Mouse (Mus musculus) kidney, adult 11 months (tissue): ENCODE data around the gene Cpa1.

Experiments
- DNase-seq: peaks from one replicate; pipeline ENCODE4 v3.0.0; 2022

The Cpa1 gene

DNA sequence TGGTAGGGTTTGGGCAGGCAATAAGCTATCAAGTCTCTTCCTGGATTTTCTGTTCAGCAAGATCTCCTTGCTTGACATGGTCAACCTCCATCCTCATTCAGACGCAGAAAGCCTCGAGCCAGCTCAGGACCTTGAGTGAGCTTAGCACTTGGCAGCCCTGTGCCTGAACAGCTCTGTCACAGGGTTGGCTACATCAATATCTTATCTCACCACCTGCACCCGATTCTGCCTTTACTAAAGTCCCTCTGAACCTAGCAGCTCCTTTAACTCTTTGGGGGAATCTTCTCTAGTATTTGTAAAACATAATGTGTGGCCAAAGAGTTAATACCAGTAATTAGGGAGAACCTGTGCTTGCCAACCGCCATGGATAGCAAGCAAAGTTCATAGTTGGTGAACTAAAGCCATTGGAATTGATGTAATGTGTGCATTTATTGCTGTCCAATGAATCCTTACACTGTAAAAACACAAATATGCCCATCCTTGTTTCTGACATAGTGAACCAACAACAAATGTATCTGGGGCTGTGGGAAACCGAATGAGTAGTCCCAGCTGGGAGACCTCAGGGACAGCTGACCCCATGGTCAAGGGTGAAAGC is at the start of gene Cpa1:
Gene Cpa1, plus strand, starts transcription at position 545 of the 595 bp plus-strand sequence.
- no peak for DNase-seq

DNA sequence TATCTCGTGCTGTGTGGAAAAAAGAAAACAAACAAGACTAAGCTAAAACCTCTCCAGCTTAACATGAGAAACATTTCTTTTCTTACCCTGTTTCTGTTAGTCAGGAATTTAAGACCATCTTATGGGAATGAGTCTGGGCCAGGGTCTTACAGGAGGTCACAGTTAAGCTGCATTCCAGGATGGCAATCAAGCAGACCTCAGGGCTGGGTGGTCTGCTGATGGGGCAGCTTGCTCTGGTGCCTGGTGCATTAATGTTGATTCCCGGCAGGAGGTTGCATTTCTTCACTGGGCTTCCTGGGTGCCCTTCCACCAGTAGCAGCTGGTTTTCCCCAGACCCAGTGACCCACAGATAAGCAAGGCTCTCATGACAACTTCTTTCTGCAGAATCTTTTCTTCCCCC is 49.2 kb upstream of the Cpa1 start:
- no peak for DNase-seq

DNA sequence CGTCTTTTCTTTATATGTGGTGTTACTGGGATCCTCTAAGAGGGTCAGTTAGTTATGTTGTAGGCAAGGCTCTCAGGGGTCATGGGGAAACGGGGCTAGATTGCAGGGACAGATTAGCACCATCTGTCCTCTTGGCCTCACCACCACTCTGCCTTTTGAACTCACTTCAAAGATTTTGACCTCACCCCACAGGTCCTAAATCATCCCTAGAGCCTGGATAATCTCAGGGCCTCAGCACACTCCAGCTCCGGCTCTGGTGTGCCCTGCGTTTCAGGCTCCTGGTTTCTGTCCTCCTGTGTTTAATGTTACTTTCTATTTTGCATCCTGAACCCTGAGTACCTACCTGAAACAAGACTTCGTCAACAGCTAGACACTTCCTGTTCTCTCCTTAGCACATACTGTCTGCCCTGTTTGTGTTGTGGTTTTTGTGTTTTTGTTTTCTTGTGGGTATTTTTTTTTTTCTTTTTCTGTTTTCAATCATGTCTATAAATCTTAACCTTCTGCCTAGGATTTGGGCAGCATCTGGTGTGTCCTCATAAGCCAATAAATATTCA is 47.1 kb upstream of the Cpa1 start:
- no peak for DNase-seq

DNA sequence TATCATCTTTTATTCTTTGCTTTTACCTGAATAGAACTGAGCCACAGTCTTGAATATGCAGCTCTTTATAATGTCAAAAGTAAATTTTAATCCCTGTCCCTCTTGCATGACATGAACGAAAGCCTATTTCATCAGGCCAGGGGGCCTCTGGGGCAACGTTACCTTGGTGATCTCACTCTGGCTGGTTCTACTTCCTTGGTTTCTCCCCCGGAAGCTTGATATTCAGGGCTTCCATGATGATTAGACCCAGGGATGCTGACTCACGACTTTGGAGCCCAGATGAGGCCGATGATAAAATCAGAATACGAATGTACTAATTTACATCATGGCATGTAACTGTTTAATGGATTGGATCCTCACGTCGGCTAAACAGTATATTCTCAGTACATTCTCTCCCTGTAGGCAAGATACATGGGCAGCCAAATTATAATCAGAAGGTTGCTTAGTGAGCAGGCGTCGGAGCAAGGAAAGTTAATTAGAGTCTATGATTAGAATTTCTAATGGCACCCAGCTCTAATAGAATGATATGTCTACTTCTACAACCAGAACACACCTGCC is 46.5 kb upstream of the Cpa1 start:
- DNase-seq, result no peak

DNA sequence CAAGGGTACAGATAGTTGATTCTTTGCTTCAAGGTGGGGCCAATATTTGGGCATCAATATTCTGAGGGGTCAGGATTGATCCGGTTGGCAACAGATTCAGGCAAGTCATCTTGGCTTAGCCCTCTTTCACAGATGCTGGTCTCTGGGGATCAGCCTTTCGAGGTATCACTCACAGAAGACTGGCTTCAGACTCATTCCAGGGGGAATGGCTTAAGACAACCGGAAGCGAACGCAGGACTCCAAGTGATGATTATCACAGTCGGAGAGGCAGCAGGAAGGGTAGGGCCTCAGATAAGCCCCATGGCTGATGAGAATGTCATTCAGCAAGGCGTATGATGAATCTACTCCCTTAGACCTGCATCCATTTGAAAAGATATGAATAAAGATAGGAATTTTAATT is 44.7 kb upstream of the Cpa1 start:
- no peak for DNase-seq

DNA sequence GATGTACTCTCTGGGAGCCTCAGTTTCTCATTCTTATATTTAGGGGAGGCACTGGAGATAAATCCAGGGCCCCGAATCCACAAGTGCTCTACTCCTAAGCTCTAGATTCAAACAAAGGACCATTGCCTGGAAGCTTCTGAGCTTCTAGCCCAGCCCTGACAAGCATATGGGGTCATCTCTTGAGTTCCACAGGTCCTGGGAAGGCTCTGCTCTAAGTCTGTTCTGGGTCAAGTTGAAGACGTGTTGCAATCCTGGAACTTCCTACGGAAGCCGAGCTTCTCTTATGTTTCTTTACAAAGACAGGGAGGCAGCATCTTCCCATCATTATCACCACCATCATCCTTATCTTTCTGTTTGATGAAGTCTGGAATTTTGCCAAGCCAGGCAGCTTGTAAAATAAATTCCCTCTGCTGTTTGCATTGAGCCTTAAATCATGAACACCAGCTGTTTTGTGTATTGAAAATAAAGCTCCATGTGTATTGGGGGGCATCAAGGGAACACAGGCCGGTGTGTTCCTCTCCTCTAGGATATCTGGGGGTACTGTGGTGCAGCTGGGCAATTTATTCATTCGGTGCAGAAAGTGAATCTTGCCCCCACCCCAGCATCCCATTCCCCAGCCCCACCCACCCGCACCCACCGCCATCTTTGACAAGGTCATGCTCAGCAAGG is 42.7 kb upstream of the Cpa1 start:
- DNase-seq, result no peak

DNA sequence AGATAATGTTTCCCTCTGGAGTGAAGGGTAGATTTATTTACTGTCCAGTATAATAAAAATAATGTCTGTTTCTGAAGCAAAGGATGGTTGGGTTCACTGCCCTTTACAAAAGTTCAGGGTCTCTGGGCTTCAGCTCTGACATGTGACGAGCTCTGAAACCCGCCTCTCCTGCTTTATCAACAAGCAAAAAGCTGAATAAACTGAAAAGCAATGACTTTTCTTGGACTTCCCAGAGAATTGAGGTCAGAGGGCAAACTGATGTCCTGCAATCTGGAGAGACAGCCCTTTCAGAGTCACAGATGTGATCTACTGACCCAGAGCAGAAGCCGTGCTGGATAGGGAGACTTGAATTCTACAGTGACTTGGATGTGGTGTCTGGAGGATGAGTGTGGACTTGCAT is 39.0 kb upstream of the Cpa1 start:
- DNase-seq, result peak; percentile 6

DNA sequence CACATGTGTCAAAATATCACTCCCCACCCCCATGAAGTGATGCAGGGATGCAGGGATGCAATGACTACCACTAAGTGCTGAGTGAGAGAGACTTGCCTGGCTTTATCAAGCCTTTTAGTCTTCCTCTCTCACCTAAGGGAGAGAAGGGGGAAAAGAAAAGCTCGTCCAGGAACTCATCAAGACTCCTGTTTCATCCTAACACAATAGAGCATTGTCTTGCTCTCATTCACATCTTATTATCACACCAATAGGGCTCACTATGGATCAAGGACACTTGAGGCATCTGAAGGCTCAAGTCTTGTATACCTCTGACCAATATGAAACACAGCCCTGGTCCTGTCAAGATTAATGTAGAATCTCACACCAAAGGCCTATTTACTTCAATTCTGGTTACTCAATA is 38.0 kb upstream of the Cpa1 start:
- DNase-seq, result no peak

DNA sequence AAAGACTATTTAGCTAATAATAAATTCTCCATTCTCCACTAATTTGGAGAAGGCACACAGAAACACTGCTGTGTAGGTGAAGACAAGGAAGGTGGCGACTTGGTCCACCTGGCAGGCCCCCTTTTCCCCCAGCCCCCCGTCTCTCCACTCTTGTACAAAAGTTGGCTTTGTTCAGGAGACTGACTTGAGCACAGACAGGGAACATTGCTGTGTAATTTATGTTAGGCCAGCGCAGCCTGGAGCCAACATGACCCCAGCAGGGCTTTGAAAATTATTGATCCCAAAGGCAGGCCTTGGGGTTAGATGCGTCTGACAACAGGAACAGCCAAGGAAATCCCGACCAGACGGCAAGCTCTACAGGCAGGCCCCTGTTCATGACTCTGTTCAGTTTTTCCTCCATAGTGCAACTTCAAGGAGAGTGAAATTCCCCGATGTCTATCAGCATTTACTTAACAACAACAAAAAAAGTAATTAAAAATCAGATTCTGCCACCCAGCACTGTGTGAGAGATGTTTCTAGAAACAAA is 34.6 kb upstream of the Cpa1 start:
- DNase-seq, result no peak

DNA sequence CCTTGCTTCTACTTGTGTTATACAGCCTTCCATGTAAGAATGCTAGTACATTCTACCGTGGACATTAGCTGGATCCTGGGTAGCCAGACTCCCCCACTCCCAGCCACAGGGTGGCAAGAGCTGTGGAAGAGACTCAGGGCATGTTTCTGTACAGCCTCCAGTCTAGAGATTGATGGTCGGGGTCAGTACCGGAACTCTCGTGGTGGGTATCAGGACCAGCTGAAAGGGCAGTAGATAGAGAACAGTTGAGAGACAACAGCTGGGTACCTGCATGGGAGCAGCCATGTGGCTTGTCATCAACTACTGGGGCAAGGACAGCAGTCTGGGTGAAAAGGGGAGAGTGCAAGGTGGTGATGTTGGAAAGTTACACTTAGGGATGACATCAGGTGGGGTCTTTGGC is 33.9 kb upstream of the Cpa1 start:
- DNase-seq, result no peak

DNA sequence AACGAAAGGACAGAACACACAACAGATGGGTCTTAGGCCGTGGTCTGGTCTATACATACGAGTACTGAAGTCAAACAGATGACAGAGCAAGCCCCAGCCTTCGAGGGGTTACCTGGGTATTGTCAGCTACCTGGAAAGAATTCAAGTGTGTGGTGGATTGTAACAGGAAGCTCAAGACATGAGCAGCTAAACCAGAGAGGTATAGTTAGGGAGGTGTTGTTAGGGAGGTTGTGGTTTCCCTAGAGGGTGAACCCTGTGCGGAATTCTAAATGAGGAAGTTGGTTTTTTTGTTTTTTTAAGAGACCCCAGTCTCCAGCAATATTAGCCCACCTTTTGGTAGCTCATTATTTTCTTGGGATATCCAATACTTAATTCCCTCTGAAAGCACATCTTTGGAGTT is 33.3 kb upstream of the Cpa1 start:
- DNase-seq, result no peak

DNA sequence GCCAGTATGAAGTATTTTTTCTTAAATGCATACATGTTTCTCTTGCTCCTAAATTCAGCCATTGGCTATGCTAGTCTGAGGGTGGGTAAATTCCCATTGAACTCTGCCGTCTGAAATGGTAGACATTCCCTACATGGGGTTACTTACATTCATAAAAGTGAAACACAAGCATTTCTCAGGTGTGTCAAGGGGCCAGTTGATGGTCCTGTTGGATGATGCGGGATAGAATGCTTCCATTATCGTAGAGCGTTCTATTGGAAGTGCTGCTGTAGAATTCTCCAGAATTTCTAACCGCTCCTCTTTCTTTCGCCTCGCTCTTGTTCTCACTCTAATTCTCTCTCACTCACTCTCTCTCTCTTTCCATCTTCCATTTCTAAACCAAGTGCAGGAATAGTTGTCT is 28.3 kb upstream of the Cpa1 start, which contains the start of gene Cpa5:
Gene Cpa5, plus strand, starts transcription at position 301 of the 400 bp plus-strand sequence.
- DNase-seq, result no peak

DNA sequence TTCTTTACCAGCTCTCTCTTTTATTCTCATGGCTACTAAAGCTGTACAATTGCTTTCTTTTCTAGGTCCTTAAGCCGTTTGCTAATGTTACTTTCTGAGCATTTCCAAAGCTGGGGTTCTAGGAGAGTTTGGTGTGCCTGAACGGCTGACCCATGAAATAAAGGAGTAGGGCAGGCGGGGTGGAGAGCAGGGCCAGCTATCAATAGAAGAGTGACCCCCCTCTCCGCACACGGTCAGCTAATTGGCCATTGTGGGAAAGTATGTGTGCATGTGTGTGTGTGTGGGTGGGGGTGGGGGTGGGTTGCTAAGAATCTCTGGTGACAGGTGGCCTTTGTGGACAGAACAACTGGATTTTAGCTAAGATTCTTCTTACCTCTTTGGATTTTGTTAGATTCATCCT is 27.8 kb upstream of the Cpa1 start:
- no peak for DNase-seq

DNA sequence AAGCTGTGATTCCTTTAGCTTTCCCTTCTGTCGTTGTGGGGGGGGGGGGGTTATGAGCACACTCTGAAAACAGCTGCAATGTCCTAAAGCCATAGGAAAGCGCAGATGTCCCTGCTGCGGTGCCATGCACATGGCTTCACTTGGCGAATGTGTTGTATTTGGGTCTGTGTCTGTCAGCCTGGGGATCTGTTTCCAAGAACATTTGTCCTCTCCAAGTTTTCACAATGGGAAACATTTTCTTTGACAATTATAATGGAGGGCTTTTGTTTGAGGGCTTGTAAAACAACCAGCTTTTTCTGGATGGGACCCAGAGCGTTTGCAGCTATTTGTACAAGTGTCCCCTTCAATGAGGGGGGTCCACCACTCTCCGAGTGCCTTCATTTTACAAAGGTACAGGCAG is 24.8 kb upstream of the Cpa1 start:
- DNase-seq, result no peak

DNA sequence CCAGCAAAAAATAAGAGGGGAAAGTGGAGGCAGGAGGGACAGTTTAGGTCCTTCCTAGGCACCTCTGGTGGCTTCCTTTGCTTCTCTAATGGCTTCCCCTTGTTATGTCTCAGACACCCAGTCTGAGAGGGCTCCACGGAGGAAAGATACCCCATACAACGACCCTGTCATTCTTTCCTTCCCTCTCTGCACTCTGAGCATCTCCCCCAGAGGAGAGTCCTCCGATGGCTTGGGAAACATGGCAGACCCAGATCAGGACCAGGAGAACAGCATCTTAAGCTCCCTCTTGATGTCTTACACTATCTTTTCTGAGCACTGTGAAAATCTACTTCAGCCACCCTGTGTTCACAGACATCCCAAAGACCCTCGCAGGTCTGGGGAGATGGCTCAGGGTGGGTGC is 23.3 kb upstream of the Cpa1 start:
- DNase-seq, result no peak

DNA sequence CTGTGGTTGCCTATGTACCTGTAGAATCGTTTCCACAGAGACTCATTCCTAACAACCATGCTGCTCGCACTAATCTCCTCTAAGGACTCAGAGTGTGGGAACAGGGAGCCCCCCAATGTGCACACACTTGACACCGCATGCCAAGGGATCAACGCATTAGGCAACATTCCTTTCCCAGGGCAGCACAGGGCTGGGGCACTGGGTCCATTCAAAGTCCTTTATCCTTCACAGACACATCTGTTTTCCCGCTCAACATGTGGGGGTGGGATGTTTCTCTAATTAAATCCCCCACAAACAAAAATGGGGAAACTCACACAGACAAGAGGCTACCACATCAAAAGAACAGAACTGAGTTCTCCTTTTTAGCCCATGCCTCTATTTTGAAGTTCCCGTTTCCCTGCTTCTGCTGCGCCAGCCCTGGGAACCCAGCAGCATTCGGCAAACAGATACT is 22.5 kb upstream of the Cpa1 start:
- no peak for DNase-seq

DNA sequence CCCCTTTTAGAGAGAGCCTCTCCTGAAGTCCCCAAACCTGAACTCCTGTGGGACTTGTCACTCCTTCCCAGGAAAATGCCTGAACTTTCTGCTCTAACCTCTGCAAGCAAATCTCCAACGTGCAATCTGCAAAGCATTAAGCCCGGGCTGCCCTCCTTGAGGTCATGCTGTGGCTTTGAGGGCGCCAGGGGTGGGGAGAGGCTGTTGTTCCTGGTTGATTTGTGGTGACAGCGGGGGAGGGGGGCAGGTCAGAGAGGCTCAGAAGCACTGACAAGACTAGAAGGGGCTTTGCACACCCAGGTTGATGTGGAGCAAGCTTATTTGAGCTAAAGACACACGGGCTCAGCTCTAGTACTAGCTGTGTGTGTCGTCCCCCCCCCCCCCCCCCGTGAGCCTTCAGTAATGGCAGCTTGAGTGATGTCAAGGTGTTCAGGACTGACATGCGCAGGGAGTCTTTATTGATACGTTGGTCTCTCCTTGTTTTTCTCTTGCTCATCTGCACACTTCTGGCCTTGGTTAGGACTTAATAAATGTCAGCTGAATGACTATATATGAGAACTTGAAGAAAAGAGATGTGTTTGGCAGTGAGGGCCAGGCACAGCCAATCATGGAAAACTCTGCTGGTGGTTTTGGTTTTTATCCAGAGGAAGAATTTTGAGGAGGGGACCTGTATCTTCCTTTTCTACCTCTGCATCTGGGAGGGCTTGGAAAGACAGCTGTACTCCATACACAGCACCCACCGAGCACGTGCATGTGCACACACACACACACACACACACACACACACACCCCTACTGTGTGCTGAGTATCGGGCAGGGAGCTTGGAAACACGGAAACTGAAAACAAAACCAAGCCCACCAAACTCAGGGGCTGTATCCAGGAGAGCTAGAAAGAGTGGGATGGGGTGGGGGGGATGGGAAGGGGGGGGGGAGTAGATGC is 21.7 kb upstream of the Cpa1 start:
- DNase-seq, result no peak

DNA sequence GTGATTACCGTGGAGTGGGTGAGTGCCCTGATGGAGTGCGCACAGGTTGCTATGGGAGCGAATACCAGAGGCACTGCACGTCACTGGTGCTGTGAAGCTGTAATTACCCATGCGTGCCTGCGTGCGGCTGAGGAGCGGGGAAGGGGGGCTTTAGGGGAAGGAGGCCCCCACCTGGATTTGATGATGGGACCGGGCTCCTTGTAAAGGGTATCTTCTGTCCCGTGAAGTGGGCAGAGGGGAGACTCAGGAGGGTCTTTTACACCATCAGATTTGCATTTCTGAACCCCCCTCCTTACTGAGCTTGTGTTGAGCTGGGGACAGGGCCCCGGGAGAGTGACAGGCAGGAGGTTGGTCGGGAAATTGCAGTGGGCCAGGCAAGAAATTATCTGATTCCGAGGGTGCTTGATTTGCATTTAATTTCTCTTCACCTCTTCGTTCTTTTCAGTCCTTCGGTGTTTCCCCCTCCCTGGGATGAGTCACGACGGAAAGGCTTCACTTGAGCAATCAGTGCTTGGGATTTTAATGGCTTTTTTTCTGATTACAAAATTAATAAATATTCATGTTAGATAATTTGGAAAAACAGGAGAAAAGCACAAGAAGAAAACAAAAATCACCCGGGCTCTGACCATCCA is 20.9 kb upstream of the Cpa1 start:
- DNase-seq, result no peak

DNA sequence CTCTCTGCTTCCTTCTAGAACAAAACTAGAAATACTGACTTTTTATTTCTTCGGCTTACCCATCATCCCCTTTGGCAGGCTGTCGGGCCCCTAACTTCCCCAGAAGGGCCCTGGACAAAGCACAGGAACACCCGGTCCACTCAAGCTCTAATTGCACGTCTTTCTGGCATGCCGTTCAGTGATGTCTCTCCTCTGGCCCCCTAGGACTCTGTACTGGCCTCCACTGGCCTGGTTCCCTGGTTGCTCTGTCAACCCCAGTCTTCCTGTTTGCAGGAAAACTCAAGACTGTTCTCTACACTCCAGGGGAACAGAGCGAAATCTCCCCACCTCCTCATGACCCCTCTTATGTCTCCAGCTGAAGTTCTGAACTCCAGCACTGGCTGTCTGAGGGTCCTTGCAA is 20.3 kb upstream of the Cpa1 start:
- DNase-seq, result no peak

DNA sequence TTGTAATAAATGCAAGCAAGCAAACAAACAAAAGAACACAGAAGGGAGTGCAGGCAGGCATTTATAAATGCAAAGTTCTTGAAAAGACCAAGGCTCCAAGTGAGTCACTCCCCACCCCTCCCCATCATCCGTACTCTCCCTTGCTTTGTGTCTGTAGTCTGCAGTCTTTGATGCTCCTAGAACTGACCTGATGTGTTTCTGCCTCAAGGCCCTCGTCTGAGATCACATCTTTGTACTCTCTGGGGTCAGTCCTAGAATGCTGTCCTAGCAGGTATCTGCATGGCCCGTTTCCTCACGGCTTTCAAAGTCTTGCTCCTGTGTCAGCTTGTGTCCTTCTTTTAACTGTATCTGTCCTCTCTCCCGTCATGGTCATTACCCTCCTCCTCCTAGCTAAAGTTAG is 19.4 kb upstream of the Cpa1 start:
- DNase-seq, result no peak

DNA sequence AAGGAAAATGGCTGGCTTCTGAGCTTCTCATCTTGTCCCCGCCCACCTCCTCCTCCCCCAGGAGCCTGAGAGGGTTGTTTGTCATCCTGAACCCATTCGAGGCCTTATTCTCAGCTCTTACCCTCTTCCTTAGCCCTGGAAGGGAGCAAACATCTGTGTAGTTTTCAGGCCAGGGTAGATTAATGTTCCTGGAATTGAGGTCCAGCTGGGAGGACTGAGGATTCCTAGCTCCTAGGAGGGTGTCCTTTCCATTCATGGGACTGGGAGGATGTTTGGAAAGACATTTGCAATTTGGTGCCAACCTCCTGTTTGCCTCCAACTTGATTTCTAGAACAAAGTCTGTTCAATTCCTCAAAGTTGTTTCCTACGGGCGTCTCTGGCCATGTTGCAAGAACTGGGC is 18.4 kb upstream of the Cpa1 start:
- DNase-seq, result no peak

DNA sequence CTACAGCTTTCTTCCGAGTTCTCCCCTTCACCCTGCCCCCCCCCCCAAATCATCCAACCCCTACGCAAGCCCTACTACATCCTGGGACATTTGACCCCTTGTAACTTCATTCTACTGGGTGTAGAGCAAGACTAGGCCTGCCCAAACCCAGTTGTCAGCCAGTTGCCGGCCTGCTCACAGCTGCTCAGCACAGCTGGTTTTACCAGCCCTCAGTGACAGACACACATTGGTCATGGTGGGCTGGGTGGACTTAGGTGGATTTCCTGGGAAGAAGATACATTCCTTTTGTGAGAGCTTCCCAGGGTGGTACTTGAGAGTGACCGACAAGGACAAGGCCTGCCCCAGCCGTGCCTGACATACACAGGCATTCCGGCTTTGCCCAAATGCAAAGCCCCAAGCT is 18.0 kb upstream of the Cpa1 start:
- no peak for DNase-seq

DNA sequence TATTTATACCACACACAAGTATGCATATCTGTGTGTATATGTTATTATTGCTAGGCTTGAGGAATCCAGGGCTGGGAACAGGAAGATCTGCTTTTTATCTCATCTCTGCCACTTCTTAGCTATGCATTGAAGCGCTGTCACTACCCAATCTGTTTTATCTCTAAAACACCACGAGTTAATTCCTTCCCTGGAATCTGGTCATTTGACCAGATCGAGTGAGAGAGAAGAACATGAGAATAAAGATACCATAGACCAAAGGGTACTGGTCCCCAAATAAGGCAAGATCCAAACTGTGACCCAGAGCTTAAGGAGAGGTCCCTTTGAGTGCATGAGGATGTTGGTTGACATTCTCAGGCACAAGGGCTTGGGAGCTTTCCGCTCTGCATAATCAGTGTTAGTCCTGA is 17.0 kb upstream of the Cpa1 start:
- DNase-seq, result no peak
